Mouse (Mus musculus): ENCODE measurements at regions not wholly inside any gene's neighbourhood (a gene's known extent, or its start where the extent isn't known, plus 50 kb on each side); places are given as distances from the start of the nearest gene placed in this dataset.
A peak's percentile ranks its signal among the peaks of the same experiment; 100 is the strongest.

- DNase-seq (ENCODE audit: low spot score in 2 of 2) = no peak
Observed at GRCm38 (mm10) chr16:87225595-87225994, 128.4 kb upstream of the N6amt1 start.

GRCm38 (mm10) chr16:87225085-87225484, 128.9 kb upstream of the N6amt1 start:
- no peak for DNase-seq (ENCODE audit: low spot score in 2 of 2)

GRCm38 (mm10) chr16:87224024-87224423, 130.0 kb upstream of the N6amt1 start:
- no peak for DNase-seq (ENCODE audit: low spot score in 2 of 2)

- no peak for DNase-seq (ENCODE audit: low spot score in 2 of 2)
Observed at GRCm38 (mm10) chr16:87220611-87221010, 133.4 kb upstream of the N6amt1 start.

- DNase-seq (ENCODE audit: low spot score in 2 of 2) = no peak
Observed at GRCm38 (mm10) chr16:87220201-87220600, 133.8 kb upstream of the N6amt1 start.

- DNase-seq (ENCODE audit: low spot score in 2 of 2) = no peak
Observed at GRCm38 (mm10) chr16:87207875-87208274, 146.1 kb upstream of the N6amt1 start.

GRCm38 (mm10) chr16:87190471-87190870, 163.5 kb upstream of the N6amt1 start:
- DNase-seq (ENCODE audit: low spot score in 2 of 2) = no peak

GRCm38 (mm10) chr16:87188737-87189136, 165.2 kb upstream of the N6amt1 start:
- DNase-seq (ENCODE audit: low spot score in 2 of 2) = peak in 1 of 2 experiments; percentile 4

- no peak for DNase-seq (ENCODE audit: low spot score in 2 of 2)
Observed at GRCm38 (mm10) chr16:87172395-87172794, 181.6 kb upstream of the N6amt1 start.

GRCm38 (mm10) chr16:87139301-87139700, 214.7 kb upstream of the N6amt1 start:
- DNase-seq (ENCODE audit: low spot score in 2 of 2) = no peak

- no peak for DNase-seq (ENCODE audit: low spot score in 2 of 2)
Observed at GRCm38 (mm10) chr16:87136503-87136902, 217.5 kb upstream of the N6amt1 start.

- DNase-seq (ENCODE audit: low spot score in 2 of 2) = no peak
Observed at GRCm38 (mm10) chr16:87134452-87134851, 219.5 kb upstream of the N6amt1 start.

- DNase-seq (ENCODE audit: low spot score in 2 of 2) = no peak
Observed at GRCm38 (mm10) chr16:87133874-87134273, 220.1 kb upstream of the N6amt1 start.

GRCm38 (mm10) chr16:87132082-87132481, 221.9 kb upstream of the N6amt1 start:
- no peak for DNase-seq (ENCODE audit: low spot score in 2 of 2)

- no peak for DNase-seq (ENCODE audit: low spot score in 2 of 2)
Observed at GRCm38 (mm10) chr16:87130733-87131640, 223.0 kb upstream of the N6amt1 start.

- peak in 1 of 2 experiments; percentile 25 for DNase-seq (ENCODE audit: low spot score in 2 of 2)
Observed at GRCm38 (mm10) chr16:87129021-87129420, 225.0 kb upstream of the N6amt1 start.

- peak; percentile 4 to 41 for DNase-seq (ENCODE audit: low spot score in 2 of 2)
Observed at GRCm38 (mm10) chr16:87128230-87128629, 225.8 kb upstream of the N6amt1 start.

GRCm38 (mm10) chr16:87124519-87124918, 229.5 kb upstream of the N6amt1 start:
- no peak for DNase-seq (ENCODE audit: low spot score in 2 of 2)

- DNase-seq (ENCODE audit: low spot score in 2 of 2) = no peak
Observed at GRCm38 (mm10) chr16:87103599-87103998, 250.4 kb upstream of the N6amt1 start.

- DNase-seq (ENCODE audit: low spot score in 2 of 2) = no peak
Observed at GRCm38 (mm10) chr16:87102057-87102456, 251.9 kb upstream of the N6amt1 start.

- DNase-seq (ENCODE audit: low spot score in 2 of 2) = no peak
Observed at GRCm38 (mm10) chr16:87092011-87092410, 262.0 kb upstream of the N6amt1 start.

GRCm38 (mm10) chr16:87089322-87089721, 264.7 kb upstream of the N6amt1 start:
- DNase-seq (ENCODE audit: low spot score in 2 of 2) = no peak

- DNase-seq (ENCODE audit: low spot score in 2 of 2) = no peak
Observed at GRCm38 (mm10) chr16:87083505-87083904, 270.5 kb upstream of the N6amt1 start.
